Mouse (Mus musculus) layer of hippocampus, adult 2 months (tissue): ENCODE measurements around the gene Atpif1. TPM values are rescaled to one million over a fixed set of nuclear protein-coding genes. Genes with fewer than 3 reads are reported as not detected.
"Not testable (repeated sequence)": the region's sequence is repeated elsewhere in the genome, so short reads cannot be mapped to it uniquely, and the experiment has no call there.

ENCODE experiments used
- DNase-seq, 2 experiments: peaks; one replicate each; pipeline ENCODE4 v3.0.0; 2022; ENCODE audit warnings: low spot score in 2 of 2
- H3K27ac ChIP-seq: fragments of 200-600 bp; 2 replicates; pipeline ENCODE4 v1.8.1; 2022
- H3K4me3 ChIP-seq: fragments of 200-600 bp; 2 replicates; pipeline ENCODE4 v1.8.1; 2022; ENCODE audit warnings: mild to moderate bottlenecking
- CTCF ChIP-seq: fragments of 200-600 bp; conservative IDR thresholded peaks from 2 replicates; pipeline ENCODE4 v1.8.1; 2022; ENCODE audit warnings: antibody characterized with exemption, mild to moderate bottlenecking, moderate library complexity
- long read RNA-seq, 2 experiments: library from polyadenylated mRNA; stranded (forward); transcript quantifications; one replicate each; pipeline ENCODE4 v2.0.0; 2021; ENCODE audit warnings: borderline mapping rate in 2 of 2
- total RNA-seq, 2 experiments: library from RNA; stranded (reverse); gene quantifications; 2 replicates each; pipeline ENCODE4 v1.2.3; 2021

The Atpif1 gene
- total RNA-seq = 100 to 1,000 TPM; 416 to 419 TPM
- long read RNA-seq, experiment 1, transcript Atpif1-202 (2 exons, 1,014 nt) = minor isoform, 8 of 285 reads
- long read RNA-seq, experiment 1, transcript Atpif1-201 (3 exons, 539 nt) = major isoform, 260 of 285 reads
- long read RNA-seq, experiment 1, partial matches to known transcripts = 3 of 285 reads
- long read RNA-seq, experiment 1, other reads (novel, unspliced or antisense) = 13 of 285 reads
- long read RNA-seq, experiment 2, transcript Atpif1-201 (3 exons, 539 nt) = major isoform, 293 of 322 reads
- long read RNA-seq, experiment 2, transcript Atpif1-202 (2 exons, 1,014 nt) = minor isoform, 8 of 322 reads
- long read RNA-seq, experiment 2, transcript Atpif1-203 (2 exons, 462 nt) = minor isoform, 5 of 322 reads
- long read RNA-seq, experiment 2, partial matches to known transcripts = 3 of 322 reads
- long read RNA-seq, experiment 2, other reads (novel, unspliced or antisense) = 13 of 322 reads

DNA sequence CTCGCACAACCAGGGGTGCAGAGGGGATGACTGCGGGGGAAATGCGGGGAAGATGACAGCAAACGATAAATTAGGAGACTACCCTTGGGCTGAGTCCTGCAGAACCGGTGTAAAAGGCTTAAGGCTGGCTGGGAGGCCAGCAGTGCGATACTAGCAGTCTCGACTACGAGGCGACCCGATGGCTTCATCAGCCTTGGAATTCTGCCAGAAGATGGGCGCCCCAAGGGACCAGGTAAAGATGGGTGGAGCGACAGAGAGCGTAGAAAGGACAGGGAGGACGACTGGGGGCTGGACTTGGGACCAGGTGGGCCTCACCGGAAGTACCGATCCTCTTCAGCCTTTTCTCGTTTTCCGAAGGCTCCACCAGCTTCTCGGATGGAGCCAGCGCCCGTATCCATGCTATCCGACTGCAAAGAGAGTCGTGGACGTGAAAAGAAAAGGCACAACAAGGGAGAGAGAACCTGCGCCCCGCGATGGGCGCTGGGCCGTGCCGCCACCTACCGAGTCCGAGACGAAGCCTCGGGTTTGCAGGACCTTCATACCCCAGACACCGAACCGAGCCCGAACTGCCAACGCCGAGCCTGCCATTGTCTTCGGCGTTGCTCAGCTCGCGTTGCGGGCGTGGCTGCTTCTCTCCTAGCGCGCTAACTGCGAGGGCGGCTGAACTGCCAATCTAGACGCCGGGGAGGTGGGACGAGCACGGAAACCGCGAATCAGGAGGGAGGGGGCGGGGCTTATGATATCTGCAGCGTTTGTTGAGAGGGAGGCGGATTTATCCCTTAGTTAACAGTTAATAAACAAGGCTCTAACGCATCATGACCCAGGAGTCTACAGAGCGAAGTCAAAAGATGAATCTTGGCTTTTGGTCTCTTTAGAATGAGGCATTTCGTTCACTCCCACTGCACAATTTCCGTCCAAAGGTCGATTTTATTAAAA, at the start of gene Atpif1:
TSS of gene Atpif1 (minus strand) at position 679 of the 936 bp plus-strand sequence.
- no peak for TF ChIP-seq CTCF
- H3K27ac ChIP-seq = peak within 1 kb of the TSS; percentile 96
- H3K4me3 ChIP-seq = peak within 1 kb of the TSS; percentile 79
- peak; percentile 89 to 92 for DNase-seq

DNA sequence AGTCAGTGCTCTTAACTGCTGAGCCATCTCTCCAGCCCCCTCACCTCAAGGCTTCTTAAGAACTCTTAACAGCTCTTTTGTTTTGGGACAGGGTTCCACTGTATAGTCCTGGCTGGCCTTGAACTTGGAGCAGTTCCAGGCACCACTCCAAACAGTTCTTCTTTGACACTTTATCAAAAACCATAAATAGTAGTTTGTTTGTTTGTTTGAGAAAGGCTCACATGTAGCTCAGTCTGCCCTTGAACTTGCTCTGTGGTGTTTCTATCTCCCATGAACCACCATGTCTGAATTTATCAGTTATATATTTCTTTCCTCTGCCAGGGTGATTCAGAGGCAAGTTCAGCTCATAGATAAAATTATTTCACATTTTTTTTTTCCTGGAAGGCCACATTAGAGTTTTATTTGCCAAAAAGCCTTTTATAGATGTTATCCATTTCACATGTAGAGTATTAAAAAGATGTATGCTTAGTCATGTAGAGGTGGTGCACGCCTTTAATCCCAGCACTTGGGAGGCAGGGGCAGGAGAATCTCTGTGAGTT, 41.4 kb upstream of the Atpif1 start:
- TF ChIP-seq CTCF = no peak
- DNase-seq = no peak
- Histone ChIP-seq H3K4me3 (no peak overlapping the region), H3K27ac (no peak overlapping the region)

DNA sequence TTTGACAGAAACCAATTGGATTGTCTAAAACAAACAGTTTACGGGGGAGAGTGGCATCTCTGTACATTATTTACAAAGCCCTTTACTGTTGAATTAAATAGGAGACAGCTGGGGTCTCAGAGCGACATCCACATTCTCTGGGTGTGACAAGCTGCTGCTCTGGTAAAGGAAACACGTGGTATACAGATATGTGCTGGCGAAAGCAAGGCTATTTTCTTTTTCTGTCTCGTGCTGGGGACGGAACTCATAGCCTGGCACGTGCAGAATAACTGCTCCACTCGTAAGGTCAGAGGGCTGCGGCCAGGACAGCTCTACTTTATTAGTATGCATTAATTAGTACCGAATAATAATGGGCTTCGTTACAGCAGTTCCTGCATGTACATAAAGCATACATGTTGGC, 39.9 kb upstream of the Atpif1 start:
- H3K27ac ChIP-seq = no peak overlapping the region; the same call in 1 of the 2 replicates
- no peak for DNase-seq
- TF ChIP-seq CTCF = no peak
- no peak overlapping the region for H3K4me3 ChIP-seq

DNA sequence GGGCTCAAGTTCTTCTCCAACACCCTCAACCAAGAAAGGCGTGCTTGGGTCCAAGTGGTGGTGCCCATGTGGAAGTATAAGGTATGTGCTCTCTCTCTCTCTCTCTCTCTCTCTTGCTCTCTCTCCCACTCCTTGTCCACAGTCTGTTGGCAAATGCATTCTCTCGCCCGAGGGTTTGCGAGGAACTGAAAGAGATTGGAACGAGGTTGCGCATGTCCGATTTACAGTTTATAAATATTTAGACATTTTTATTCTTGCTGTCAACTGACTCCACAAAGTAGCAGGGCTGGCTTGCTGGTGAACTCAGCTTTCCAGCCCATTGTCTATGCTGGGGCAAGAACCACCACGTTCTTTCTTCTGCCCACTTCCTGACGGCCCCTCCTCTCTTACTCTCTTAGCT, 37.7 kb upstream of the Atpif1 start:
- Histone ChIP-seq H3K4me3 (no peak overlapping the region), H3K27ac (no peak overlapping the region)
- DNase-seq = no peak
- no peak for TF ChIP-seq CTCF

DNA sequence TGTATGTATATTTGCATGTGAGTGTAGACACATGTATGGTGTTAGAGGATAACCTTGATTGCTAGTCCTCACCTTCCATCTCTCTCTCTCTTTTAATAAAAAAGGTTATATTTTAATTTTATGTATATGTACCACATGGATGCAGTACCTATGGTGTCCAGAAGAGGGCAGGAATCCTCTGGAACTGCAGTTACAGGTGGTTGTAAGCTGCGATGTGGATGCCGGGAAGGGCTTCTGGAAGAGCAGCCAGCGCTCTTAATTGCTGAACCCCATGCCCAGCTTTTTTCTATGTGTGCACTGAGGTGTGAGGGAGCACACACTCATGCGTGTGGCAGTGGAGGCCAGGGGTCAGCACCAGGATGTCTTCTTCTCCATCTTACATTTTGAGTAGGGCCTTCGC, 35.7 kb upstream of the Atpif1 start:
- TF ChIP-seq CTCF = peak; percentile 66
- H3K4me3 ChIP-seq = no peak overlapping the region
- no peak for DNase-seq
- H3K27ac ChIP-seq = no peak overlapping the region

DNA sequence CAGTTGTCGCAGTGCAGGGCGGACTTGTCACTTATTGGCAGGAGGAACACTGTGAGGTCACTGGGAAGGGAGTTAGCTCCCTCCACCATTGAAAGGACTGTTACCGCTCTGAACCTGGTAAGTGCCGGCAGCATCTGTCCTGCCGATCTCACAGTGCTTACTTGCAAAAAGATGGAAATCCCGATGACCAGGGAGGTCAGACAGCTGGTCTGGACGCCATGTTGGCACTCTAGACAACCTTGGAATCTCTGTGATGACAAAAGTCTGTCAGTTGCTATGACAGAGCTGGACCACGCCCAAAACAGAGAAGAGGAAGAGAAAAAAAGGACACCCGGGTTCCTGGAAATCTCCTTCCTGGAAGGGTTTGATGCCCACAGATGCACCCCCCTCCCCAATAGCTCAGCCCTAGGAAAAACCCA, 33.9 kb upstream of the Atpif1 start:
- no peak for TF ChIP-seq CTCF
- no peak overlapping the region for H3K4me3 ChIP-seq
- DNase-seq = no peak
- H3K27ac ChIP-seq = no peak overlapping the region

DNA sequence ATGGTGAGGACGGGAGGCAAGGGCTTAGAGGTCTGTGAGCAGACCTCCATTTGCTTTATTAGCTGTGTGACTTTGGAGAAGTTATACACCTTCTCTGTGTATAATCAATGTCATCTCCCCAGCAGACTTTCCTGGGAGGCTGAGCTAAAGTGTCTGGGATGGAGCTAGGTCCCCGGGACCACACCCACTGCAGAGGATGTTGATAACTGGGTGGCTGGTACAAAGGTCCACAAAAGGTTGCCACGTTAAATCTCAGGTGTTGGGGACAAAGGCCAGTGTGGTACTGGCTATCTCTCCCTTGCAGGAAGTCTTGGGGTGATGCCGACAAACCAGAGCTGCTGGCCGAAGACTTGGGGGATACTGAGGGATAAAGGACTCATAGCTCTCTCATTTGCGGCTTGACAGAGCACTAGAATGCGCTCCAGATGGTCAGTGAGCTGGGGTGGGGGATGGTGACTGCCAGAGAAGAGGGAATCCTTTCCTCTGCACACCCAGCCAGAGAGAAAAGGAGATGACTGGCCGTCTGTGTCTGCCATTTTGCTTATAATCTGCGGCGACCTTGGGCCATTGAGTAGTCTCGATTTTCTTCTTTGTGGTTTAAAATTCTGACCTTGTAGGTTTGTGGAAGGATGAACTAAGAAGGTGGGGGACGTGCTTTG, 31.8 kb upstream of the Atpif1 start:
- H3K4me3 ChIP-seq = no peak overlapping the region
- no peak overlapping the region for H3K27ac ChIP-seq
- DNase-seq = peak in 1 of 2 experiments; percentile 32
- no peak for TF ChIP-seq CTCF

DNA sequence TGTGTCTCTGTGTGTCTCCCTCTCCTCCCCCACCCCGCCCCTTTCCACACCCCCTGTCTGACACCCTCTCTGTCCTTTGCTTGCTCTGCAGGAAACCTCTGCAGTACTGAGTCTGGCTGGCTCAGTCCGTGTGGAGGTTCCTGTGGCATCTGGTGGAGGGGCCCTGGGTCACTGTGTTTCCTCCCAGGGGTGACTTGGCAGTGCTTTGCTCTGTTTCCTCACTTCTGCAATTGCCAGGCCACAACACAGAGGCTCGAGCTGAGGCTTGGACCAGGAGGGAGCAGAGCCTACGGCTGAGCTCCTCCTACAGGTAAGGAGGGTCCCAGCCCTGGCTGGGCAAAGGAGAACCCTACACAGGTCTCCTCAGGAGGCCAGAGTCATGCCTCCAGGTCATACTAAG, 30.5 kb upstream of the Atpif1 start, which contains the start of gene Ptafr:
TSS of gene Ptafr (plus strand) at position 103 of the 400 bp plus-strand sequence.
- Histone ChIP-seq H3K27ac (peak within 1 kb of the TSS; percentile 36; the same call in 1 of the 2 replicates), H3K4me3 (no peak within 1 kb of the TSS; the same call in 1 of the 2 replicates)
- DNase-seq = no peak
- no peak for TF ChIP-seq CTCF

DNA sequence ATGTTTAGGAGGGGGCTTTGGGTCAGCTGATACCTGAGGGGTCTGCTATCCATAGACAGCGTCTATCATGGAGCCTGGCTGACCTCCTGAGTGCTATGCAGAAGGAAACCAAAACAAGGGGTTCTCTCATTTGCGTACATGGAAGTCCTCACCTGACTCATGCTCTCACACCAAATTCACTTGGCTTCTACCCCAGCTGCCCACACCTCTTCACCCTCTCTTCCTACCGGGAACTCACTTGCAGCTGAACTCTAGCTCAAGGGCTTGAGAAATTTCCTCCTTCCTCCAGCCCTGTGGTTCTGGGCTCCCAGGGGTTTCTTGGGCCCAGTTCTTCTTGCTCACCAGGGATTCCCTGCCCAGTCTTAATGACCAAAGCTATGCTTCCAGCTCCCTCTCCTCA, 29.8 kb upstream of the Atpif1 start:
- DNase-seq = no peak
- Histone ChIP-seq H3K4me3 (no peak overlapping the region), H3K27ac (no peak overlapping the region)
- no peak for TF ChIP-seq CTCF

DNA sequence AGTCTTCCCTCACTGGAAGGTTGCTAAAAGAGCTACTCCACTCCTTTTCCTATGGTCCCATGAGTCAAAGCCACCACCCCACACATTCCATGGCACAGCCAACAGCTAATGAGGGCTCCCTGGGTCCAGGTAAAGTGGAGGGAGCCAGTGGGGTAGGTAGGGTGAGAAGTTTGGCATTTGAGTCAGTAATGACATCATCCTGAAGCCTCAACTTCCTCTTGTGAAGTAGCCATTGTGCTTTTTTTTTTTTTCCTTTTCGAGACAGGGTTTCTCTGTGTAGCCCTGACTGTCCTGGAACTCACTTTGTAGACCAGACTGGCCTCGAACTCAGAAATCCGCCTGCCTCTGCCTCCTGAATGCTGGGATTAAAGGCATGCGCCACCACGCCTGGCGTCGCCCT, 22.1 kb upstream of the Atpif1 start:
- not testable (repeated sequence) for H3K27ac ChIP-seq, H3K4me3 ChIP-seq, DNase-seq

DNA sequence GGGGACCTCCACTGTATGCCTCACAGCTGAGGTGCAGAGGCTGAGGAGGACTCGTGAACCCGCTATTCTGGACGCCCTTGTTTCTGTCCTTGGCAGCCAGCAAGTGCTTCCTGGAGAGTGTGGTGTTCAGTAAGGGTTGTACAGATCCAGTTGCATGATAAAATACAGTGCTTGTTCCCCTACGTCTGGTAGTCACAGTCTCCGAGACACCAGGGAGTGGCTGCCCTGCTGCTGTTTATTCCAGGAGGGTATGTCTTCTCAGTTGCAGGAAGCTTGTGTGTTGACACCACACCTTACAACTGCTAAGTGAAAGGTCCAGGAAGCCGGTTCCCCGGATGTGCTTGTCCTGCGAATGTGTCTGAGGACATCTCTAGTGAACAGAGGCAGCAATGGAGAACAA, 21.2 kb upstream of the Atpif1 start:
- TF ChIP-seq CTCF = no peak
- Histone ChIP-seq H3K4me3 (no peak overlapping the region), H3K27ac (no peak overlapping the region)
- no peak for DNase-seq

DNA sequence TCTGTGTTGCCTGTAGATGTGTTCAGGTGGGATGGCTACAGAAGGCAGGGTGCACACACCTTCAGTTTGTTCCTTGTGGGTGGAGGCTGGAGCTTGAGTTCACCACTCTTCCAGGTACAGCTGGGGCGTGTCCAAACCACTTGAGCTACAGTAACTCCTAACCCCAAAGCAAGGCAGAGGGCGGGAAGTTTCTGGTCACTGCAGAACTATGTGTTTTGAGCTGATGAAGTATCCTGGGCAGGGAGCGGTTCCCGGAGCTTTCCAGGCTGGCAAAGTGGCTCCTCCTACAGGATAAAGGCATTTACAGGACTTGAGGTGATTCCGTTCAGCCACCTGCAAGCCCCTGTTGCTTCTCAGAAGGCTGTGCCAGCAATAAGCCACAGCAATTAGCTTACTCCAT, 20.8 kb upstream of the Atpif1 start:
- H3K4me3 ChIP-seq = no peak overlapping the region
- DNase-seq = no peak
- H3K27ac ChIP-seq = no peak overlapping the region
- TF ChIP-seq CTCF = no peak
